Mouse (Mus musculus) E14TG2a.4 (cell line): ENCODE results near the gene Rps6kb2.

Experiments
- CTCF ChIP-seq: conservative IDR thresholded peaks from 2 replicates; pipeline ENCODE4 v1.5.1; 2014; ENCODE audit warnings: low read length
- NANOG ChIP-seq: IDR thresholded peaks from 2 replicates; pipeline ENCODE4 v1.6.1; 2014; ENCODE audit warnings: borderline replicate concordance, low read length, mixed read lengths
- POU5F1 ChIP-seq: IDR thresholded peaks from 2 replicates; pipeline ENCODE4 v1.6.1; 2014; ENCODE audit warnings: low read length, borderline replicate concordance

DNA sequence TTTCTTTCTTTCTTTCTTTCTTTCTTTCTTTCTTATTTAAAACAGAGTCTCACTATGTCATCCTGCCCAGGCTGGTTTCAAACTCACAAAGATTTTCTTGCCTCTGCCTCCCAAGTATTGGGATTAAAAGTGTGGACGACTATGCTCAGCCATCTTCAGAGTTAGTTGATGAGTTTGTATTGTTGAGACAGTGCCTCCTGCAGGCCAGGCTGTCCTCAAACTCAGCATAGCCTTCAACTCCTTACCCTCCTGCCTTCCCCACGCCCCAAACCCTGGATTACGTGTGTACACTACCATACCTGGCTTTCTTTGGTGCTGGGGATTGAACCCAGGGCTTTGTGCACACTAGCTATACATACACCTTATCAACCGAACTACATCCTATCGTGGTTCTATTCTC lies 26.7 kb downstream of the Rps6kb2 start:
- TF ChIP-seq CTCF (peak; percentile 24), POU5F1 (no peak), NANOG (no peak)
